Mouse (Mus musculus) ES-Bruce4 (cell line): ENCODE measurements around the gene Ccndbp1. TPM values are rescaled to one million over a fixed set of nuclear protein-coding genes. Genes with fewer than 3 reads are reported as not detected.

ENCODE experiments used
- H3K27ac ChIP-seq: 2 replicates; pipeline ENCODE4 v1.5.1; 2012; ENCODE audit warnings: low read length, inconsistent platforms; ENCODE audit not compliant: insufficient read depth
- H3K27me3 ChIP-seq: 2 replicates; pipeline ENCODE4 v1.6.1; 2012; ENCODE audit warnings: mild to moderate bottlenecking, low read length, inconsistent platforms; ENCODE audit not compliant: control insufficient read depth, poor library complexity, insufficient read depth, severe bottlenecking
- H3K36me3 ChIP-seq: 2 replicates; pipeline ENCODE4 v1.6.1; 2012; ENCODE audit warnings: inconsistent platforms, mild to moderate bottlenecking, low read length, moderate library complexity; ENCODE audit not compliant: control insufficient read depth, poor library complexity, insufficient read depth, severe bottlenecking
- H3K4me1 ChIP-seq: one replicate; pipeline ENCODE4 v1.8.1; 2011; ENCODE audit warnings: low read length; ENCODE audit not compliant: control insufficient read depth, insufficient read depth
- H3K4me3 ChIP-seq: 2 replicates; pipeline ENCODE4 v1.5.1; 2011; ENCODE audit warnings: low read depth, mild to moderate bottlenecking, low read length
- H3K9ac ChIP-seq: 2 replicates; pipeline ENCODE4 v1.6.1; 2012; ENCODE audit warnings: low read depth, mild to moderate bottlenecking, inconsistent platforms; ENCODE audit not compliant: poor library complexity, severe bottlenecking
- H3K9me3 ChIP-seq: replicated peaks from 2 replicates; pipeline ENCODE4 v1.6.1; 2012; ENCODE audit warnings: mild to moderate bottlenecking, low read length, inconsistent platforms; ENCODE audit not compliant: control insufficient read depth, poor library complexity, insufficient read depth, severe bottlenecking
- CTCF ChIP-seq: IDR thresholded peaks from one replicate; pipeline ENCODE4 v1.8.1; 2011; ENCODE audit warnings: low read depth, low read length
- EP300 ChIP-seq: IDR thresholded peaks from 2 replicates; pipeline ENCODE4 v1.6.1; 2011; ENCODE audit warnings: low read depth, low read length; ENCODE audit not compliant: insufficient read depth
- POLR2A ChIP-seq: IDR thresholded peaks from one replicate; pipeline ENCODE4 v1.8.1; 2011; ENCODE audit warnings: low read length; ENCODE audit not compliant: insufficient read depth
- polyA plus RNA-seq: library from polyadenylated mRNA; stranded (reverse); fragments of >200 nt; gene quantifications from 2 replicates; pipeline ENCODE4 v1.2.4, GENCODE M21; 2011; ENCODE audit warnings: low read depth; ENCODE audit not compliant: missing spikeins, insufficient read depth, insufficient read length

Gene Ccndbp1
- polyA plus RNA-seq, 1 experiment, result 30.9 TPM

DNA sequence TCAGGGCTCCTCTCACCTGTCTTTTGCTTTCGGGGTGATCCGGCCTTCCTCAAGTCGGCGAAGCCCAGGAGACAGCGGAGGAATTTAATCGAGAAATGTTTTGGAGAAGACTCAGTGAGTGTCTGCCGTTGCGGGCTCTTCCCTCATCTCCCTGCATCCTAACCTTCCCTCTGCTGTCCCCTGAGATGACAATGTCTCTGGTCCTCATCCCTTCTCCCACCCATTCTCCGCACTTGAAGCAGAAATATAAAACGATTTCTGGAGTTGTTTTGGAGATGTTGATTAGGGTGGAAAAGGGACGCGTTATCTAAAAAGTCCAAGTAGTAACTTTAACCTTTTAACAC lies 433 bp downstream of the Ccndbp1 start:
- Histone ChIP-seq H3K27ac (no peak overlapping the region), H3K9ac (peak overlapping the region; percentile 40), H3K9me3 (no peaks in the 10 kb centered on the region), H3K4me3 (peak overlapping the region; percentile 93), H3K36me3 (no peaks in the 10 kb centered on the region), H3K27me3 (no peaks in the 10 kb centered on the region), H3K4me1 (no peaks in the 10 kb centered on the region)
- TF ChIP-seq EP300 (no peak), CTCF (no peak), POLR2A (no peak)

DNA sequence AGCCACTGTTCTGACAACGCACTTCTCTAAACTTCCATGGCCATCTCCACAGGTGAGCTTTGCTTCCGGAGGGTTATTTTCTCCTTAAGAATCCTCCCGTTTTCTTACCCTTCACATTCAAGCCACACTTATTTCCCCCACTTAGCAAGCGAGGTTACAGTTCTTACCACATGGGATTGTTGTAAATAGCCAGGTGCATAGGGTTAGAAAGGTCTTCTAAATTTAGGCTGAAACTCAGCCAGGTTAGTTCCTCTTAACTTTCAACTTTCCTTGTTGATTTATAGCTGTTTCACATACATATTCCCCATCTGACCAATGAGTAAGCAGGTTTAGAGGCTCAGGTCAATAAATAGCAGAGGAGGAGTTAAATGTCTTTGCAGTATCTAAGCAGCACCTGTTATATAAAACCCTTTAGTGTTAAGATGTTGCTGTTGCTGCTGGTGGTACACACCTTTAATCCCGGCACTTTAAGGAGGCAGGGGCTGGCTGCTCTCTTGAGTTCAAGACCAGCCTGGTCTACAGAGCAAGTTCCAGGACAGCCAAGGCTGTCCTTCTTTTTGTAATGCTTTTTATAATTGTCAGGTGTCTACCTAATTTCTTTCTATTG lies 971 bp downstream of the Ccndbp1 start:
- Histone ChIP-seq H3K9me3 (no peaks in the 10 kb centered on the region), H3K4me3 (peak overlapping the region; percentile 93), H3K9ac (peak overlapping the region; percentile 40), H3K36me3 (no peaks in the 10 kb centered on the region), H3K4me1 (no peaks in the 10 kb centered on the region), H3K27ac (no peak overlapping the region), H3K27me3 (no peaks in the 10 kb centered on the region)
- TF ChIP-seq POLR2A (no peak), EP300 (no peak), CTCF (no peak)

DNA sequence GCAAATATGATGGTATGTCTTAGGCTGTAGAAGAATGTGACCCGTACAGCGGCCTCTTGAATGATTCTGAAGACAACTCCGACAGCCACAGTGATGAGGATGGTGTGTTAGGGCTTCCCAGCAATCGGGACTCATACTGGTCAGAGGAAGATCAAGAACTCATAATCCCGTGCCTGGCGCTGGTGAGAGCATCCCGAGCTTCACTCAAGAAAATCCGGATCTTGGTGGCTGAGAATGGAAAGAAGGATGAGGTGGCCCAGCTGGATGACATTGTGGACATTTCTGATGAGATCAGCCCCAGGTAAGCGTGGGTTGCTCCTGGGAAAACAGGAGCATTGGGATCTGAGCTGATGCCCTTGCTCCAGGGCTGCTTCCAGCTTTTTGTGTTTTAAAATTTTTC lies 4.5 kb downstream of the Ccndbp1 start:
- no peak overlapping the region for H3K27ac ChIP-seq
- peaks cover 3% of the 10 kb centered on the region; the same call in 1 of the 2 replicates for H3K36me3 ChIP-seq
- no peaks in the 10 kb centered on the region for H3K27me3 ChIP-seq
- H3K4me3 ChIP-seq, result no peak overlapping the region
- no peaks in the 10 kb centered on the region for H3K4me1 ChIP-seq
- TF ChIP-seq CTCF, result no peak
- no peak for TF ChIP-seq EP300
- TF ChIP-seq POLR2A, result no peak
- H3K9ac ChIP-seq, result no peak overlapping the region
- 0 out of 2 replicates have a peak, but pooled peaks cover under 1% of the 10 kb centered on the region for H3K9me3 ChIP-seq

DNA sequence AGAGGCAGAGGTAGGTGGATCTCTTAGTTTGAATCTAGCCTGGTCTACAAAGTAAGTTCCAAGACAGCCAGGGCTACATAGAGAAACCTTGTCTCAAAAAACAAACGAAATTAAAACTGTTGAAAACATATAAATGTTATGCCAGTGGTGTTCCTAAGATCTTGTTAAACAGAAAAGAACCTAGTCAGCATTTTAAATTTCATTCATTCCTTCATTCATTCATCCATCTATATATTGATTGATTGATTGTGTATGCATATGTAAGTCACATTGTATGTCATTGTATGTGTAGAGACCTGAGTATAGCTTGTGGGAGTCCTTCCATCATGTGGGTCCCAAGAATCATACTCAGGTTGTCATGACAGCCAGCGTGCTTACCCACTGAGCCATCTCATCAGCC lies 7.3 kb downstream of the Ccndbp1 start:
- Histone ChIP-seq H3K9ac (no peak overlapping the region), H3K27ac (no peak overlapping the region), H3K4me3 (no peak overlapping the region), H3K4me1 (no peaks in the 10 kb centered on the region), H3K27me3 (no peaks in the 10 kb centered on the region), H3K9me3 (0 out of 2 replicates have a peak, but pooled peaks cover 3% of the 10 kb centered on the region), H3K36me3 (peaks cover 3% of the 10 kb centered on the region; the same call in 1 of the 2 replicates)
- no peak for TF ChIP-seq CTCF
- no peak for TF ChIP-seq POLR2A
- TF ChIP-seq EP300, result no peak

DNA sequence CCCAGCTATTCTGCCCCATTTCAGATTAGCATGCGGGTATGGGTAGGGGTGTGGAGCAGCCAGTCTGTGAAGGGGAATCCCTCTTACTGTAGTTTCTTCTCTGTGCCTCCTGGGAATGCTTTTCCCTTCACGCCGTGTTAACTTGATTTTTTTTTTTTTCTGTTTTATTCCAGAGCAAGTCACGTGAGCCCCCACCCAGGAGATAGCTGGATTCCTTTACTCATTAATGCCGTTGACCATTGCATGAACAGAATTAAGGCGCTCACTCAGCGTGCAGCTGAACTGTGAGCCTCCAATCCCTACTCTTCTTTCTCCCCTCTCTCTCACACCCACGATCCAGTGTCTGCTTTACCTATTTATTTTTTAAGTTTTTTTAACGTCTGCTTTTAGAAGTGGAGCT lies 8.0 kb downstream of the Ccndbp1 start:
- Histone ChIP-seq H3K36me3 (peaks cover 3% of the 10 kb centered on the region; the same call in 1 of the 2 replicates), H3K4me3 (no peak overlapping the region), H3K4me1 (no peaks in the 10 kb centered on the region), H3K9me3 (0 out of 2 replicates have a peak, but pooled peaks cover 3% of the 10 kb centered on the region), H3K9ac (no peak overlapping the region), H3K27me3 (no peaks in the 10 kb centered on the region), H3K27ac (no peak overlapping the region)
- TF ChIP-seq EP300 (no peak), POLR2A (no peak), CTCF (no peak)

DNA sequence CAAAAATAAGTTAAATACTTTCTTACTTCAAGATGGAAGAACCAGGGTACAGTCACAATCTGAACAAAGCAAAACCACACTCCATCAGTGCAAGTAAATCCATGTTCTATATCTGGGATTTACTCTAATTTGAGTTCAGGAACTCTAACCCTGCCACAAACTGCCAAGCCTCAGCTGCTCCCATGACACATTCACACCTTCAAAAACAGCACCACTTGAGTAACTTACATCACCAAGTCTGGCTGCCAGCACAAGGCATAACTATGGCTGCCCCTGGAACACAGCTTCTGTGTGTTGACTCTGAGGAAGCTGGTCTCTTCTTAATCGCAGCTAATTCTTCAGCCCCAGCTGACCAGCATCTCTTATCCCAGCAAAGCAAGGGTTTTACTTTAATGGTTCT lies 8.9 kb downstream of the Ccndbp1 start:
- Histone ChIP-seq H3K27me3 (no peaks in the 10 kb centered on the region), H3K9me3 (0 out of 2 replicates have a peak, but pooled peaks cover 3% of the 10 kb centered on the region), H3K36me3 (peaks cover 3% of the 10 kb centered on the region; the same call in 1 of the 2 replicates), H3K27ac (no peak overlapping the region), H3K9ac (no peak overlapping the region), H3K4me1 (no peaks in the 10 kb centered on the region), H3K4me3 (no peak overlapping the region)
- TF ChIP-seq EP300 (no peak), POLR2A (no peak), CTCF (no peak)
